Mouse (Mus musculus): Measurements from ENCODE around the gene Dctn5.
A peak's percentile ranks its signal among the peaks of the same experiment; 100 is the strongest.

The Dctn5 gene

DNA sequence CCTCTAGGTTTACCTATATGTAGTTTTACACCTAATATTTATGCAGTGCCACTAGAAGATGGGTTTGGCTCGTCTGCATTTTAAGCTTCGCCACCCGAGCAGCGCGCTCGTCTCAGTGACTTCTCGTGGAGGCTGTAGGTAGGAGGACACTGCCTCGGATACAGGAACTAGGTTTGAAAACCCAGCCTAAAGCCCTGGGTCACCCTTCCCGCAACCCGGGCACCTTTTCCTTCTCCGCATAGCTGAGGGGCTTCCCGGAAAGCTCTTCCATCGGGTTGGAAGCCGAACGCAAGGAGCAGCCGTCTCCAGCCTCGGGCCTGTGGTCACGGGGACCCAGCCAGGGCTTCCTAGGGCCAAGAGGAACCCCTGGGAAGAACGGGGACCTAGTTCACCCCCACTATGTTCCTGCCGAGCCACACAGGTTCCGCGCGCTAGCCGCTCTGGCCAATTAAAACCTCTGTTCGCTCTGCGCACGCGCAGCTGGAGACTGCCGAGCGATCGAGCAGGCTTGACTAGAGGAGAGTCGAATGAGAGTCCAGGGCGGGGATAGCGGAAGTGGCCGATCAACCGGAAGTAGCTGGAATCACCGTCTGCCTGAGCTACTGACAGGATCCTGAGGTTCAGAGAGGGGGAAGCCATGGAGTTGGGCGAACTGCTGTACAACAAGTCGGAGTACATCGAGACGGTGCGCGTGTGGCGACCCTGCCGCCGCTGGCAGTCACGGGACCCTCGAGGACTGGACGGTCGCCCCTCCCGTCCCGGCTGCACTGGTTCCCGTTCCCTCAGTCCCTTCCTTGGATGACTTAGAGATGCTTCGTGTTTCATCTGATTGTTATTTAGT lies at the start of gene Dctn5, which contains the start of gene Palb2:
Gene Dctn5 (plus strand): TSS at position 545 of the 841 bp plus-strand sequence.
Gene Palb2 (minus strand): TSS at position 489 of the 841 bp plus-strand sequence.
- peak; percentile 98 for DNase-seq

DNA sequence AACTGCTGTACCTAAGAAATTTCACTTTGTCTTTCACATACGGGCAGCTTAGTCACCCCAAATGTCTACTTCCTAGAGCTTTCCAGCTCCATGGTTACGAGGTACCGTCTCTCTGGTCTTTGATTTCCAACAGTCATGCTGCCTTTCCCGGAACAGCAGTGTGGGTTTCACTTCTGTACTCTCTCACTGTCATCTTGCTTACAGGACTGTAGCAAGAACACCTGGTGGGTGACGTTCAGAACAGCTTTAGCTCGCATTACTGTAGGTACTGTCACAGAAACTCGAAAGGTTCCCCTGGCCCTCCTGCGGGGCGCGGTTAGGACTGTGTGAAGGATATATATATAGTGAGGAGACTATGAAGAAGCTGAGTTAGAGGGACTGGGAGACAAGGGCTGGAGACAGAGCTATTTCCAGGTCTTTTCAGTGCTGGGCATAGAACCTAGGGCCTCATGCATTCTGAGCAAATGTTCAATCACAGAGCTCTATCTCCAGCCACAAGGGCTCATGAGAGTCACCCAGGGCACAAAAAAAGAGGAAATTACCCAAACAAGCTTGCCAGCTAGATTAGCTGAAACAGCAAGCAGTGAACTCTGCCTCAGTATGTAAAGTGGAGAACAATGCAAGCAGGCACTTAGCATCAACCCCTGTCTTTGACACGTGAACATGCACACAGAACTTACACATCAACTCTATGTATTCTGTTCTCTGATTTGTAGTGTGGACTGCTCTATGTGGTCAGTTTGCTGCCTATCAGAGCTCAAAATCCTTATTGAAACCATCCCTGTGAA lies 45.5 kb upstream of the Dctn5 start:
- no peak for DNase-seq

DNA sequence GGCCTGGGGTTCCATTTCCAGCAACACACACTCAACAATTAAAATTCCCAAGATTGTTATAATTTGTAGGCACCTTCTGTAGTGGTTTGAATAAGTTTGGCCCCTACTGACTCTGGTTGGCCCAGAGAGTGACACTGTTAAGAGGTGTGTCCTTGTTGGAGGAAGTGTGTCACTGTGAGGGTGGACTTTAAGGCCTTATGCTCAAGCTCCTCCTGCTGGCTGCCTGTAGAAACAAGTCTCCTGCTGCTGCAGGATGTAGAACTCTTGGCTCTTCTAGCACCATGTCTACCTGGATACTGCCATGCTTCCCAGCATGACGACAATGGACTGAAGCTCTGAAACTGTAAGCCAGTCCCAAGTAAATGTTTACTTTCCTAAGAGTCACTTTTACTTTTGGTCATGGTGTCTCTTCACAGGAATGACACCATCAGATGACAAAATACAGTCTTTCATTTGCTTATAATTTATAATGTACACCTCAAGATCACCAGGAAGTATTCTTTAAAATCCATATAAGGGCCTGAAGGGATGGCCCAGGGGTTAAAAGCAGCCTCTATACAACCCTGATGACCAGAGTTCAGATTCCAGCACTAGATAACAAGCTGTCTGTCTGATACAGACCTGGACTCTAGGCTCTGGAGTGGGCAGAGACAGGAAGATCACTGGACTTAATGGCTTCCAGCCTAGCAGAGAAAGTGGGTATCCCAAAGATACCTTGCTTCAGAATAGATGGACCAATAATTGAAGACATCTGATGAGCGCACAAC lies 38.1 kb upstream of the Dctn5 start:
- no peak for DNase-seq

DNA sequence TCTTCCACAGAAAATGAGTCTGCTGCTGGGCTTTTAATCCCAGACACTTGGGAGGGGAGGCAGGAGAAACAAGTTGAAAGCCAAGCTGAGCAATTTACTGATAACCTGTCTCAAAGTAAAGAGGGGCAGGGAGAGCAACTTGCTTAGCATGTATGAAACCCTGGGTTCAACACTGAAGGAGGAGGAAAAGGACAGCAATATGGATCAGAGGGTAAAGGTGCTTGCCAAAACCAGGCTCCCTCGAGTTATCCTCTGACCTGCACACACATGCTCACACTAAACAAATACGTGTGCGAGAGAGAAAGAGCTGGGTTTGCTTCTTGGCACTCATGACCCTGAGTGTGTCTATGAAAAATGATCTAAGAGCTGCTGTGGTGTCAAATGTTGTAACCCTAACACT lies 34.8 kb upstream of the Dctn5 start:
- no peak for DNase-seq

DNA sequence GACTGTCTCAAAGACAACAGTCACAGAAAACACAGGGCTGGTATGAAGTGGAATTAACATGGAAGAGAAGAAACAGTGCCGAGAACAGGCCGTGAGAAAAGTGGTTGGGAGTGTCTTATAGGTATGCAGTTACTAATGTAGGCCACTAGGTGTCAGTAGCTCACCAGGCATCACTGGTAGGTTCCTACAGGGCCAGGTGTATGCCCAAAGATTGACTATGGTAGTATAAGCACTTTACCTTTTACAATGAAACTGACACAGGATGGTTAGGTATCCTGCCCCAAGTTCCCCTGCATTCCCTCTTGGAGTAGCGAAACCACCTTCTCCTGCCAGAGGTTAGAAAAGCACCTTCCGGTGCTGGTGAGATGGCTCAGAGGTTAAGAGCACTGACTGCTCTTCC lies 33.6 kb upstream of the Dctn5 start:
- peak; percentile 56 for DNase-seq

DNA sequence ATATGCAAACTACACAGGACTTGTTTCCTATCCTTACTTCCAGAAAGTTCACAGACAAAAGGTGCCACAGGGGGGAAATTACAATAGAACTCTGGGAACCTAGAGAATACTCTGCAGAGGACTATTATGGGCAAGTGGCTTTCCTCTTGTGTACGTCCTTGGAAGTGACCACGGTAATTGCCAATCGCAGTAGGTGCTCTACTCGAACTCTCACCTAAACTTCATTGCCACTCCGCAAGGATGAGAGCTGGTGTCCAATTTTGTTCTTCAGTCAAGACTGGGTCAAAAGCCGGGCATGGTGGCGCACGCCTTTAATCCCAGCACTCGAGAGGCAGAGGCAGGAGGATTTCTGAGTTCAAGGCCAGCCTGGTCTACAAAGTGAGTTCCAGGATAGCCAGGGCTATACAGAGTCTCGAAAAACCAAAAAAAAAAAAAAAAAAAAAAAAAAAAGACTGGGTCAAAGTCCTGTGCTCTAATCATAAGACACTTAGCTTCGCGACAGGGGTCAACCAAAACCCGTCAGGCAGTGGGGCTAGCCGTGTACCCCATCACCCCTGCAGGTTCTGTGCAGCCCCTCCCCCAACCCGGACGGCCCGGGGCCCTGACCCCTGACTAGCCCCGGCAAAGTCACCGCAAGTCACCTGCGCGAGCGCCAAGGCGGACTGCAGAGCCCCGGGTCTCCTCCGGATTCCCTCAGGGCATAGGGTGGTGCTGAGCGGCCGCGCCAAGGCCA lies 31.7 kb upstream of the Dctn5 start:
- DNase-seq, result peak; percentile 13

DNA sequence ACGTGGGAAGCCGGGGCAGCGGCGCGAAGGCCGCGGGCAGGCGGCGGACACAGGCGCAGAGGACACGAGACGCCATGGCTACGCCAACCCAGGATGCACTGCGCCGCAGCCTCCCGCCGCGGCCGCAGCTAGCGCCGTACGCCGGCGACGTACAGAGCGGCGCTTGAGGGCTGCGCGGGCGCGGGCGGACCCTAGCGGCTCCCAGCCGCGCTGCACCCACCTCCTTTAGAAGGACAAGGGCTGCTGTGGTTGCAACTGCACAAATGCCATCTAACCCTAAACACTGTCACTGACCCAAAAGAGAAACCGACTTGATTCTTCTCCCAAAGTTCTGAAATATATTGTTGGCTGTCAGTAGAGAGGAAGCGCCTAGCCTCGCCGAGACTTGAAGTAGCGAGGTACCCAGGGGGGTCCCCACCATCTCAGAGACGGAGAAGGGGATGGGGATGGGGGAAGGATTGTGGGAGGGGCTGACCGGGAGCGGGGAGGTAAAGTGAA lies 31.0 kb upstream of the Dctn5 start, which contains the start of gene Ndufab1:
Gene Ndufab1 (minus strand): TSS at position 140 of the 498 bp plus-strand sequence.
- peak; percentile 91 for DNase-seq

DNA sequence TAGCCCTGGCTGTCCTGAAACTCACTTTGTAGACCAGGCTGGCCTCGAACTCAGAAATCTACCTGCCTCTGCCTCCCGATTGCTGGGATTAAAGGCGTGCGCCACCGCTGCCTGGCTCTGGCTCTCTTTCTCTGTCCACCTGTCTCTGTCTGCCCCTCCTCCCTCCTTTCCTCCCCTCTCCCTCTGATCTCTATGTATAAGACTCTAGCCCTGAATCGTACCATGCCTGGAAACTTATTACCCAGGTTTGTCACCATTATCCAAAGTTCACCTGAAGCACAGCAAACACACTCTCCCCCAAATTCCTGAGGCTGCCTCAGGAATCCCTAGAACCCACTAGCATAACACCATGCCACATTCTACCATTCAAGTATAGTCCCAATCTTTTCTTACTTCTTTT lies 24.6 kb upstream of the Dctn5 start:
- DNase-seq, result no peak

DNA sequence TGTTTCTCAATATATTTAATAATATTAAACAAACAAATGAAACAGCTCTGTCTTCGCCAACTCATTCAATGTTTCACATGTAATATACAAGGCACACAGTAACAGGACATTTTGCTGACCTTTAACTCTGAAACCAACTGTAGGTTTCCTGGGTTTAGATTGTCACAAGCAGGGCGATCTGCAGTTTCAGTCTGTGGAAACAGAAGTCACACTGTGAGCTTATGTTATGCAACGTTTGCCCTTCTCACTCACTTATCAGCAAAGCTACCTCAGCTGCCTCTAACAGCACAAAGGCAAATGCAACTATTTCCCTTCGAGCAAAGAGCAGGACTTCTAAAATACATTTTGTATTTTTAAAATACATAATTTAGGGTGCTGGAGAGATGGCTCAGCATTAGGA lies 9.3 kb upstream of the Dctn5 start:
- DNase-seq, result no peak

DNA sequence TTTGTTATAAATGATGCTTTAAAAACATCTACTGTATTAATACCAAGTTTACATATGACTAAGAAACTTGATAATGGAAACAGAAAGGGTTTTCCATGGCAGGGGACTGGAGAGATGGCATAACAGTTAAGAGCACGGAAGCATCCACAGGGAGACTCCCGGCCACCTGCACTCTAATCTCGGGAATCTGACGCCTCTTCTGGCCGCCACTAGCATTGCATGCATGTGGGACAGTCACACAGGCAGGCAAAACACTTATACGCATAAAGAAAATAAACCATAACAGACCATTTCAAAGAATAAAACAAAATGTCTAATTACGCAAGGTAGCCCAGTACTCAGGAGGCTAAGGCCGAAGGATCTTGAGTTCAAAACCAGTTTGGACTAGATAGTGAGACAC lies 7.2 kb upstream of the Dctn5 start:
- no peak for DNase-seq

DNA sequence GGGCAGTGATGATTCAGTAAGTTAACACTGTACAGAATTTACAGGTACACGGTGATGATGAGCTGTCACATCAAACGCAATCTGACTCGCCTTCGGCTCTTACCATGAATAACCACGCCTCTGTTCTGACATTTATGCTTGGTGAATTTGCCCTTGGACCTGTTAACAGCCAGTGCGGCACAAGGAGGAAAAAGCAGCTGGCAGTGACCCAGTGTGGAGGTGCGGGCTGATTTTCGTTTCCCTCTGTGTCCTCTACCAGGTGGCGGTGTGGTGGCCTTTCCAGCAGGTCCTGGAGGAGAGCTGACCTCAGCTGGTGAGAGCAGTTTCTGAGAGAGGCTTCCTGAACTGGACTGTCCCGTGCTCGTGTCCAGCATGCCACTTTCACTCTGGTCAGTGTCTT lies 5.9 kb upstream of the Dctn5 start:
- no peak for DNase-seq

DNA sequence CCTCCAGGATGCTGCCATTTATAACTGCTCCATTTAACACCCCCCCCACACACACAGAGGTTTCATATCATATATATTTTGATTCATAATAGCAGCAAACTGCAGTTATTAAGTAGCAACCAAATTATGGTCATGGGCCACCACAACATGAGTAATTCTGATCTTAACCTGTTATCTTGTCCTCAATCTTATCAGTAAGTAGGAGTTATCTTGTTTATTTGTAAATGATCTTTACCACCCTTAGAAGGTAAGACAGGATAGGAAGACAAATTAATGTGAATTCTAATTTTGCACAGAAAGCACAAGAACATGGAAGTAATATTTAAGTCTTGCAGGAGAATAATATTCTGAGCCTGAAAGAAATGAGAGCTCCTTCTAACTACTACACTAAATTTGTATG lies 1.0 kb upstream of the Dctn5 start:
- no peak for DNase-seq

DNA sequence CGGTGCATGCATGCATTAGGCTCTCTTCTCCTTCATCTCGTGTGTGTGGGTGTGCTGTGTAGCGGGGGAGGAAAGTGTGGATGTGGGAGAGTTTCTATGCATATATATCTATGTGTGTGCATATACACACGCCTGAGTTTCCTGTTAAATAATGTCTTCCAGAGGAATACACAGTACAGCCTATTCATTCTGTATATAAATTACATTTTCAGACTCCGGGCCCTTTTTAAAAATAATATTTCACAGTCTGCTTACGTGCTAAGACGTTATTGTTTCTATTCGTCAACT lies 441 bp downstream of the Dctn5 start:
- no peak for DNase-seq

DNA sequence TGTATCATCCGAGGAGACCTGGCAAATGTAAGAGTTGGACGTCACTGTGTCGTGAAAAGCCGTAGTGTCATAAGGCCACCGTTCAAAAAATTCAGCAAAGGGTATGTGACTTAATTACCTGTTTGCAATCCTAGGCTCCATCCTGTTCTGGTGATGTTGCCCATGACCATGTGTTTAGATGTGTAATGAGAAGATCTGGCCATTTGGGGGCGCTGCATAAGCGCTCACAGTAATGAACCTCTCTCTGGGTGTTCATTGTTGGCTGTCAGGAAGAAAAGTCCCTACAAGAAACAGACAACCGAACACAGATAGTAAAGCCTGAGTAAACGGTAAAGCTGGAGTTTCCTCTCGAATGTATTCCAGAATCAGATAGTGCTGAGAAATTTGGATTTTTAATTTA lies 2.2 kb downstream of the Dctn5 start:
- peak; percentile 52 for DNase-seq

DNA sequence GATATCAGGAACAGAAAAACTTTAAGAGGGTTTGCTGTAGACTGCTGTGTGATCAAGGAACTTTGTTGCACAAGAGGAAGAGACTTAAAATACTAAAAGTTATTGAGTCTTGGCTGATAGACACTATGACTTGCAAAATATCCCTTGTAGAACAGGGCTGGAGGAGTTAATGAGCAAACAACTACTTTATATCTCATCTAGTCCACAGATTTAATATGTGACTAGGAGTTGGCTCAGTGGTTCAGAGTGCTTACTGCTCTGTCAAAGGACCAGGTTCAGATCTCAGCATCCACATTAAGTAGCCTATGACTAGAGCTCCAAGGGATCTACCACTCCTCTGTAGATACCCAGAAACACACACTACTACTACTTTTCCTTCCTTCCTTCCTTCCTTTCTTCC lies 4.2 kb downstream of the Dctn5 start:
- DNase-seq, result no peak

DNA sequence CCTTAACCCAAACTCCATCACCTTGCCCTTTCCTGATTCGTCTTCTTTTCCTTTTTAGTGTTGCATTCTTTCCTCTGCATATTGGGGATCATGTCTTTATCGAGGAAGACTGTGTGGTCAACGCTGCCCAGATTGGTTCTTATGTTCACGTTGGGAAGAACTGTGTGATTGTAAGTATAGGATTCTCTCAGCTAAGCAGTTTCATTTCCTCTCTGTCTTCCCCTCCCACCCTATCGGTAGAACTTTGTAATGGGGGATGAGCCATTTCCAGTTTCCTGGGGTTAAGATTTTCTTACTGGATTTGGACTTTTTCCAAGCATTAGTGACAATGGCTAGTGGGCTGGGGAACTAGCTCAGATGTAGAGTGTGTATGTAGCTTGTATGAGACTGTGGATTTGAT lies 5.3 kb downstream of the Dctn5 start:
- no peak for DNase-seq

DNA sequence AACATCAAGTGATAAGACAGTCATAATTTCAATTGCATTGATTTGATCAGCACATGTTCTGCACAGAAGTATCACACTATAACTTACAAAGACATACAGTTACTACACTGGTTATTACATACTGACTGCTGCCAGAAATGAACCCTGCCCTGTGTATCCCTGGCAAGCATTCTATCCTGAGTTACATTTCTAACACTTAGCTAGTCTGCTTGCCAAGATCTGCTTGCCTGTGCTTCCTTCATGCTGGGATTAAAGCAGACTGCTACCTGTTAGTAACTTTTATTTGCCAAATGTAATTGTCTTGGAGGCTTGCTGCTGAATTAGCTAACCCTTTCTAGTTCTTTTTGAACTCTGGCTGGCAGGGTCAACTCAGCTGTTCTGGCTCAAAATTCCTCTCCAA lies 8.2 kb downstream of the Dctn5 start:
- no peak for DNase-seq

DNA sequence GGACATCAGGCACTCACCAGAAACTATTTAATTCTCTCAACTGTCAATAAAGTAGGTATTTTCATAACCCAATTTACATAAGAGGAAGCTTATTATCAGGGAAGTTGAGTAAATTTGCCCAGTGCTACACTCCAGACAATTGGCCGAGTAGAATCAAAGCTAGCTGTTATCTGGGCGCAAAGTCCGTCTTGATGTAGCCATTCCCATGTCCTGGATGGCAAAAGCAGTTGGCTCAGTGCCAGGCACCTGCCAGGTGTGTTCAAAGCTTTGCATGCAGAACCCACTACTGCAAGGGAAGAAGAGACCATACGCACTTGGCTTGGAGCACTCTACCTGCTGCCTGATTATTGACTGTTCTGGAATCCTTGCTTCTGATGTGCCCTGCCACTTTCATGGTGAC lies 19.6 kb downstream of the Dctn5 start:
- DNase-seq, result no peak

DNA sequence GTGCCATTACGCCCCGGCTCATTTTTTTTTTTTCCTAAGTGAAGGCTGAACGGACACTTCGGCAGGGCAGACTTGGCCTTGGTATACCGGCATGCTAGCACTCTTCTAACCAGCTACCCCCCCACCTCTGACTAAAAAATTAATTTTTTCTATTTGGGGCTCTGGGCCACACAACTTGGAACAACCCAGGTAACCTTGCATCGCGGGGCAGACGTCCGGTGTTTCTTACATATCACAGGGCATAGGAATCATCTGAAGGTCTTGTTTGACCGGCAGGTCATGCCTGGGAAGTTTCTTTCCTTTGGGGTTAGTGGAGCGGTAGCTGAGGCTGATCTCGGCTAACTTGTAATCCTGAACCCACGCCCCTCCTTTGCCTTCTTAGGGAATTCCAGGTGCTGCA lies 25.6 kb downstream of the Dctn5 start:
- DNase-seq, result no peak

DNA sequence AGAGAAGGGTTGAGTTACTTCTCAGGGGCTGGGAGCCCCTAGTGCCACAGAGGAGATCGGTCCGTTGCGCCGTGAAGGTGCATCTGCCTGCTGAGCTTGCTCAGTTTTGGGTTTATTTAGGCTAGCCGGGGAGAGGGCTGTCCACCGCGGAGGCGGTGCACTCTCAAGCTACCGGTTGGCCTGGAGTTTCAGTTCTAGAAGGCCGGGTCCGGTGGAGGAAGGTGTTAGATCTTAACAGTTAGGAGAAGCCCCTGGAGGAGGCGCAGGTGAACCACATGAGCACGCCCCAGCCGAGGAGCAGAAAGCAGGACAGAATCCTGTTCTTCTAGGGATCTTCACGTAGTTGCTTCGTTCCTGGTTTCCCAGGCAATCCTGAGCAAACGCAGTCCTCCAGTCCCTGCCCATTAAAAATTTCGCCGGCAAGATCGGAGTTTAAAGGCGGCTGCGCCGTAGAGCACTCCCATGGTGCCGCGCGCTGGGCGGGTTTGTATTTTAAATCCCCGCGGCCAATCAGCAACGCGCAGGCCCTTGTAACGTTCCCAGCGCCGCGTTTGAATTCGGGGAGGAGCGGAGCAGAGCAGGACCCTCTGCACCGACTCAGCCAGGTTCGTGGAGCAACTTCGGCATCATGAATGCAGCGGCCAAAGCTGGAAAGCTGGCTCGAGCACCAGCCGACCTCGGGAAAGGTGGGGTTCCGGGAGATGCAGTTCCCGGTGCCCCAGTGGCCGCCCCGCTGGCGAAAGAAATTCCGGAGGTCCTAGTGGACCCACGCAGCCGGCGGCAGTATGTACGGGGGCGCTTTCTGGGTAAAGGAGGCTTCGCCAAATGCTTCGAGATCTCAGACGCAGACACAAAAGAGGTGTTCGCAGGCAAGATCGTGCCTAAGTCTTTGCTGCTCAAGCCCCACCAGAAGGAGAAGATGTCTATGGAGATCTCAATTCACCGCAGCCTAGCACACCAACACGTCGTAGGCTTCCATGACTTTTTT lies 26.4 kb downstream of the Dctn5 start, which contains the start of gene Plk1:
Gene Plk1 (plus strand): TSS at position 525 of the 988 bp plus-strand sequence.
- peak; percentile 88 for DNase-seq

DNA sequence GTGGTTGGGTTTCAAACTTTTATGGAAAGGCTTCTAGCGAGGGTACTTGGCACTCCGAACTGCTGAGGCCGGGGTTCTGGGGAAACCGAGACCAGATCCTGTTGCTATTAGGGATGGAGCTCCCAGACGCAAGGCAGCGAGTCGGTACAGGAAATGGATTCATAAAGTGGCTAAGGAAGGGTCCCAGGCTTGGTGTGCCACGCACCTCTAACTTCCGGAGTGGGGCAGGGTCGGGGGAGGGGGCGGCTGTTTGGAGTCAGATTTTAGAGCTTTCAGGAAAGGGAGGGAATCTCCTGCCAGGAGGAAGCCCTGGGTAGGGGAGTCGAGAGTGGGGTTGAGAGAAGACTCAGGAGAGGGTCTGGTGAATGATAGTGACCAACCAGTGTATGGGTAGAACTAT lies 27.2 kb downstream of the Dctn5 start:
- peak; percentile 41 for DNase-seq
